Mouse (Mus musculus) spleen, adult 2 months (tissue): Measurements from ENCODE around the gene Tbx1.

Source experiments
- CTCF ChIP-seq: fragments of 200-500 bp; IDR thresholded peaks from 2 replicates; pipeline ENCODE4 v1.5.1; 2011; ENCODE audit warnings: mild to moderate bottlenecking, inconsistent platforms; ENCODE audit not compliant: insufficient read depth, insufficient read length, insufficient replicate concordance; ENCODE audit errors: extremely low read depth
- POLR2A ChIP-seq: fragments of 200-500 bp; IDR thresholded peaks from 2 replicates; pipeline ENCODE4 v1.6.1; 2011; ENCODE audit warnings: low read depth, low read length, inconsistent platforms

- TF ChIP-seq CTCF (no peak), POLR2A (no peak)
Observed at GRCm38 (mm10) chr16:18638396-18638795, 47.9 kb upstream of the Tbx1 start.
